Mouse (Mus musculus) frontal cortex, adult 2 months (tissue): ENCODE results near the gene Ralgps1. TPM values are rescaled to one million over a fixed set of nuclear protein-coding genes. Genes with fewer than 3 reads are reported as not detected.

Experiments
- DNase-seq, 2 experiments: peaks; one replicate each; pipeline ENCODE4 v3.0.0; 2022; ENCODE audit warnings: low spot score in 1 of 2; ENCODE audit errors: extremely low spot score in 1 of 2
- polyA plus RNA-seq: library from polyadenylated mRNA; depleted of rRNA; stranded (reverse); fragments of >200 nt; gene quantifications from 2 replicates; pipeline ENCODE4 v1.2.3, GENCODE M21; 2012

Ralgps1 gene
- polyA plus RNA-seq, 1 experiment = 63.9 TPM

GRCm38 (mm10) chr2:33183321-33183720, 188.0 kb downstream of the Ralgps1 start:
- no peak for DNase-seq

GRCm38 (mm10) chr2:33179930-33180630, 191.2 kb downstream of the Ralgps1 start:
- DNase-seq = peak in 1 of 2 experiments; percentile 61

GRCm38 (mm10) chr2:33179171-33179929, 191.9 kb downstream of the Ralgps1 start:
- no peak for DNase-seq

GRCm38 (mm10) chr2:33178243-33178932, 192.9 kb downstream of the Ralgps1 start:
- no peak for DNase-seq

- DNase-seq = peak in 1 of 2 experiments; percentile 50
These were observed 193.6 kb downstream of the Ralgps1 start for GRCm38 (mm10) chr2:33177443-33178242.

GRCm38 (mm10) chr2:33176921-33177320, 194.4 kb downstream of the Ralgps1 start:
- DNase-seq = no peak

- peak in 1 of 2 experiments; percentile 52 for DNase-seq
These were observed 194.8 kb downstream of the Ralgps1 start for GRCm38 (mm10) chr2:33176516-33176915.

- DNase-seq = no peak
These were observed 197.6 kb downstream of the Ralgps1 start for GRCm38 (mm10) chr2:33173686-33174085.

GRCm38 (mm10) chr2:33173126-33173525, 198.2 kb downstream of the Ralgps1 start:
- no peak for DNase-seq

GRCm38 (mm10) chr2:33170777-33171565, 200.3 kb downstream of the Ralgps1 start:
- DNase-seq = no peak

GRCm38 (mm10) chr2:33169445-33169844, 201.8 kb downstream of the Ralgps1 start:
- no peak for DNase-seq

- no peak for DNase-seq
These were observed 204.2 kb downstream of the Ralgps1 start for GRCm38 (mm10) chr2:33167060-33167459.

- DNase-seq = no peak
These were observed 205.4 kb downstream of the Ralgps1 start for GRCm38 (mm10) chr2:33165710-33166374.

GRCm38 (mm10) chr2:33165229-33165628, 206.1 kb downstream of the Ralgps1 start:
- DNase-seq = no peak

GRCm38 (mm10) chr2:33164646-33165045, 206.6 kb downstream of the Ralgps1 start:
- DNase-seq = no peak

GRCm38 (mm10) chr2:33162126-33162525, 209.2 kb downstream of the Ralgps1 start:
- no peak for DNase-seq

GRCm38 (mm10) chr2:33160326-33160973, 210.8 kb downstream of the Ralgps1 start:
- DNase-seq = no peak

GRCm38 (mm10) chr2:33159593-33159992, 211.7 kb downstream of the Ralgps1 start:
- no peak for DNase-seq

GRCm38 (mm10) chr2:33158895-33159294, 212.4 kb downstream of the Ralgps1 start:
- DNase-seq = no peak
